Mouse (Mus musculus): Measurements from ENCODE around the gene Eef1akmt3.

Gene Eef1akmt3

GRCm38 (mm10) chr10:127049395-127050118 lies 8.2 kb upstream of the Eef1akmt3 start:
- DNase-seq: no peak

GRCm38 (mm10) chr10:127048608-127049394 lies 7.5 kb upstream of the Eef1akmt3 start:
- DNase-seq: no peak

- DNase-seq: no peak
Observed at GRCm38 (mm10) chr10:127047954-127048353, 6.6 kb upstream of the Eef1akmt3 start, which contains the start of gene Cyp27b1. Cyp27b1 (plus strand) TSS chr10:127048250.

GRCm38 (mm10) chr10:127043187-127043586 lies 1.9 kb upstream of the Eef1akmt3 start:
- no peak for DNase-seq

GRCm38 (mm10) chr10:127042468-127043115 lies 1.3 kb upstream of the Eef1akmt3 start:
- DNase-seq: no peak

GRCm38 (mm10) chr10:127041774-127042338 lies 543 bp upstream of the Eef1akmt3 start:
- DNase-seq: peak; percentile 81

- no peak for DNase-seq
Observed at GRCm38 (mm10) chr10:127040569-127041214, 621 bp downstream of the Eef1akmt3 start.

GRCm38 (mm10) chr10:127037641-127038040 lies 3.7 kb downstream of the Eef1akmt3 start:
- DNase-seq: no peak

GRCm38 (mm10) chr10:127036273-127036672 lies 5.0 kb downstream of the Eef1akmt3 start:
- DNase-seq: no peak

- DNase-seq: no peak
Observed at GRCm38 (mm10) chr10:127033301-127033741, 8.0 kb downstream of the Eef1akmt3 start.

- DNase-seq: peak; percentile 92
Observed at GRCm38 (mm10) chr10:127030336-127031296, 10.7 kb downstream of the Eef1akmt3 start, which contains the start of gene Tsfm. Tsfm (minus strand) TSS chr10:127030840.

- no peak for DNase-seq
Observed at GRCm38 (mm10) chr10:127018422-127018821, 22.9 kb downstream of the Eef1akmt3 start.

- DNase-seq: no peak
Observed at GRCm38 (mm10) chr10:127017071-127017470, 24.2 kb downstream of the Eef1akmt3 start.

GRCm38 (mm10) chr10:127016488-127016887 lies 24.8 kb downstream of the Eef1akmt3 start:
- DNase-seq: no peak

GRCm38 (mm10) chr10:127003806-127004205 lies 37.5 kb downstream of the Eef1akmt3 start:
- DNase-seq: no peak

- no peak for DNase-seq
Observed at GRCm38 (mm10) chr10:127003334-127003733, 38.0 kb downstream of the Eef1akmt3 start.

- no peak for DNase-seq
Observed at GRCm38 (mm10) chr10:127002765-127003164, 38.5 kb downstream of the Eef1akmt3 start.

GRCm38 (mm10) chr10:127002056-127002455 lies 39.3 kb downstream of the Eef1akmt3 start:
- DNase-seq: no peak

- no peak for DNase-seq
Observed at GRCm38 (mm10) chr10:127001297-127001696, 40.0 kb downstream of the Eef1akmt3 start.

- no peak for DNase-seq
Observed at GRCm38 (mm10) chr10:127000529-127000928, 40.8 kb downstream of the Eef1akmt3 start, which contains the start of gene Avil. Avil (plus strand) TSS chr10:127000709.
